Mouse (Mus musculus): ENCODE measurements at regions not wholly inside any gene's neighbourhood (a gene's known extent, or its start where the extent isn't known, plus 50 kb on each side); places are given as distances from the start of the nearest gene placed in this dataset.

GRCm38 (mm10) chr9:24922051-24922860 is 148.2 kb upstream of the Tbx20 start:
- H3K4me1 ChIP-seq (replicated peaks; ENCODE audit: control insufficient read depth, insufficient read depth, low read length) = no peaks in the 10 kb centered on the region
- 42% methylated on average over 4 of the region's 4 CpGs for WGBS
- no peaks in the 10 kb centered on the region for H3K9me3 ChIP-seq (ENCODE audit: control insufficient read depth, low read length)
- DNase-seq (ENCODE audit: low spot score) = no peak
- no peaks in the 10 kb centered on the region for H3K36me3 ChIP-seq (ENCODE audit: control insufficient read depth, insufficient read depth, low read length)
- H3K9ac ChIP-seq (ENCODE audit: low read length) = no peak overlapping the region
- no peaks in the 10 kb centered on the region for H3K27me3 ChIP-seq (ENCODE audit: control insufficient read depth, insufficient read depth, low read length)
- no peak overlapping the region for H3K27ac ChIP-seq (ENCODE audit: low read depth, low read length)
- ATAC-seq (replicated peaks; ENCODE audit: low FRiP score) = peak; percentile 33; the same call in 1 of the 2 replicates
- no peak overlapping the region for H3K4me2 ChIP-seq (ENCODE audit: low read depth, low read length, severe bottlenecking)
- no peak overlapping the region for H3K4me3 ChIP-seq (ENCODE audit: low read depth, low read length)

- Histone ChIP-seq H3K9me3 (ENCODE audit: control insufficient read depth, low read length) (no peaks in the 10 kb centered on the region), H3K4me2 (ENCODE audit: low read depth, low read length, severe bottlenecking) (no peak overlapping the region), H3K4me1 (replicated peaks; ENCODE audit: control insufficient read depth, insufficient read depth, low read length) (no peaks in the 10 kb centered on the region), H3K36me3 (ENCODE audit: control insufficient read depth, insufficient read depth, low read length) (no peaks in the 10 kb centered on the region), H3K4me3 (ENCODE audit: low read depth, low read length) (no peak overlapping the region), H3K9ac (ENCODE audit: low read length) (no peak overlapping the region), H3K27ac (ENCODE audit: low read depth, low read length) (no peak overlapping the region), H3K27me3 (ENCODE audit: control insufficient read depth, insufficient read depth, low read length) (no peaks in the 10 kb centered on the region)
- ATAC-seq (replicated peaks; ENCODE audit: low FRiP score) (no peak), DNase-seq (ENCODE audit: low spot score) (no peak)
- WGBS = 93% methylated on average over 5 of the region's 5 CpGs
Observed at GRCm38 (mm10) chr9:24923514-24923913, 149.4 kb upstream of the Tbx20 start.

GRCm38 (mm10) chr9:24937731-24938130 is 151.5 kb upstream of the Gm10181 start:
- no peak for ATAC-seq (replicated peaks; ENCODE audit: low FRiP score)
- 58% methylated on average over 3 of the region's 3 CpGs for WGBS

GRCm38 (mm10) chr9:24942943-24943342 is 146.3 kb upstream of the Gm10181 start:
- DNase-seq (ENCODE audit: low spot score) (no peak), ATAC-seq (replicated peaks; ENCODE audit: low FRiP score) (no peak)
- WGBS = 90% methylated on average over 5 of the region's 5 CpGs
- Histone ChIP-seq H3K9ac (ENCODE audit: low read length) (no peak overlapping the region), H3K9me3 (ENCODE audit: control insufficient read depth, low read length) (no peaks in the 10 kb centered on the region), H3K4me2 (ENCODE audit: low read depth, low read length, severe bottlenecking) (no peak overlapping the region), H3K4me1 (replicated peaks; ENCODE audit: control insufficient read depth, insufficient read depth, low read length) (no peaks in the 10 kb centered on the region), H3K4me3 (ENCODE audit: low read depth, low read length) (no peak overlapping the region), H3K27me3 (ENCODE audit: control insufficient read depth, insufficient read depth, low read length) (no peaks in the 10 kb centered on the region), H3K27ac (ENCODE audit: low read depth, low read length) (no peak overlapping the region), H3K36me3 (ENCODE audit: control insufficient read depth, insufficient read depth, low read length) (no peaks in the 10 kb centered on the region)

More at GRCm38 (mm10) chr9:24937731-24938130, 151.5 kb upstream of the Gm10181 start:
- Histone ChIP-seq H3K4me1 (replicated peaks; ENCODE audit: control insufficient read depth, insufficient read depth, low read length) (no peaks in the 10 kb centered on the region), H3K4me2 (ENCODE audit: low read depth, low read length, severe bottlenecking) (no peak overlapping the region), H3K4me3 (ENCODE audit: low read depth, low read length) (no peak overlapping the region), H3K27me3 (ENCODE audit: control insufficient read depth, insufficient read depth, low read length) (no peaks in the 10 kb centered on the region), H3K36me3 (ENCODE audit: control insufficient read depth, insufficient read depth, low read length) (no peaks in the 10 kb centered on the region), H3K9ac (ENCODE audit: low read length) (no peak overlapping the region), H3K9me3 (ENCODE audit: control insufficient read depth, low read length) (no peaks in the 10 kb centered on the region), H3K27ac (ENCODE audit: low read depth, low read length) (no peak overlapping the region)
- no peak for DNase-seq (ENCODE audit: low spot score)

GRCm38 (mm10) chr9:24943830-24944229 is 145.4 kb upstream of the Gm10181 start:
- DNase-seq (ENCODE audit: low spot score) = no peak
- Histone ChIP-seq H3K27ac (ENCODE audit: low read depth, low read length) (no peak overlapping the region), H3K4me2 (ENCODE audit: low read depth, low read length, severe bottlenecking) (no peak overlapping the region), H3K27me3 (ENCODE audit: control insufficient read depth, insufficient read depth, low read length) (no peaks in the 10 kb centered on the region), H3K4me3 (ENCODE audit: low read depth, low read length) (no peak overlapping the region), H3K9me3 (ENCODE audit: control insufficient read depth, low read length) (no peaks in the 10 kb centered on the region), H3K4me1 (replicated peaks; ENCODE audit: control insufficient read depth, insufficient read depth, low read length) (no peaks in the 10 kb centered on the region), H3K9ac (ENCODE audit: low read length) (no peak overlapping the region), H3K36me3 (ENCODE audit: control insufficient read depth, insufficient read depth, low read length) (no peaks in the 10 kb centered on the region)
- WGBS = 12% methylated on average over 6 of the region's 6 CpGs
- no peak for ATAC-seq (replicated peaks; ENCODE audit: low FRiP score)

GRCm38 (mm10) chr9:24952516-24952915 is 136.7 kb upstream of the Gm10181 start:
- ATAC-seq (replicated peaks; ENCODE audit: low FRiP score) (no peak), DNase-seq (ENCODE audit: low spot score) (no peak)
- H3K4me2 ChIP-seq (ENCODE audit: low read depth, low read length, severe bottlenecking) = no peak overlapping the region
- H3K9ac ChIP-seq (ENCODE audit: low read length) = no peak overlapping the region
- H3K27ac ChIP-seq (ENCODE audit: low read depth, low read length) = no peak overlapping the region
- no peaks in the 10 kb centered on the region for H3K4me1 ChIP-seq (replicated peaks; ENCODE audit: control insufficient read depth, insufficient read depth, low read length)
- WGBS = 43% methylated on average over 23 of the region's 23 CpGs
- H3K4me3 ChIP-seq (ENCODE audit: low read depth, low read length) = no peak overlapping the region
- no peaks in the 10 kb centered on the region for H3K36me3 ChIP-seq (ENCODE audit: control insufficient read depth, insufficient read depth, low read length)
- no peaks in the 10 kb centered on the region for H3K27me3 ChIP-seq (ENCODE audit: control insufficient read depth, insufficient read depth, low read length)
- no peaks in the 10 kb centered on the region for H3K9me3 ChIP-seq (ENCODE audit: control insufficient read depth, low read length)

- Histone ChIP-seq H3K4me1 (replicated peaks; ENCODE audit: control insufficient read depth, insufficient read depth, low read length) (no peaks in the 10 kb centered on the region), H3K27me3 (ENCODE audit: control insufficient read depth, insufficient read depth, low read length) (no peaks in the 10 kb centered on the region), H3K4me3 (ENCODE audit: low read depth, low read length) (no peak overlapping the region), H3K9ac (ENCODE audit: low read length) (no peak overlapping the region), H3K4me2 (ENCODE audit: low read depth, low read length, severe bottlenecking) (no peak overlapping the region), H3K27ac (ENCODE audit: low read depth, low read length) (no peak overlapping the region), H3K9me3 (ENCODE audit: control insufficient read depth, low read length) (no peaks in the 10 kb centered on the region), H3K36me3 (ENCODE audit: control insufficient read depth, insufficient read depth, low read length) (no peaks in the 10 kb centered on the region)
- DNase-seq (ENCODE audit: low spot score) = no peak
- ATAC-seq (replicated peaks; ENCODE audit: low FRiP score) = no peak
- 72% methylated on average over 5 of the region's 5 CpGs for whole genome bisulfite sequencing
Observed at GRCm38 (mm10) chr9:24955641-24956040, 133.6 kb upstream of the Gm10181 start.

GRCm38 (mm10) chr9:24956566-24956965 is 132.7 kb upstream of the Gm10181 start:
- H3K27me3 ChIP-seq (ENCODE audit: control insufficient read depth, insufficient read depth, low read length) = no peaks in the 10 kb centered on the region
- no peak overlapping the region for H3K27ac ChIP-seq (ENCODE audit: low read depth, low read length)
- no peak for DNase-seq (ENCODE audit: low spot score)
- H3K9me3 ChIP-seq (ENCODE audit: control insufficient read depth, low read length) = no peaks in the 10 kb centered on the region
- WGBS = 42% methylated on average over 7 of the region's 7 CpGs
- H3K9ac ChIP-seq (ENCODE audit: low read length) = no peak overlapping the region
- no peaks in the 10 kb centered on the region for H3K4me1 ChIP-seq (replicated peaks; ENCODE audit: control insufficient read depth, insufficient read depth, low read length)
- ATAC-seq (replicated peaks; ENCODE audit: low FRiP score) = no peak
- H3K4me2 ChIP-seq (ENCODE audit: low read depth, low read length, severe bottlenecking) = no peak overlapping the region
- H3K4me3 ChIP-seq (ENCODE audit: low read depth, low read length) = no peak overlapping the region
- no peaks in the 10 kb centered on the region for H3K36me3 ChIP-seq (ENCODE audit: control insufficient read depth, insufficient read depth, low read length)

GRCm38 (mm10) chr9:24963290-24963689 is 125.9 kb upstream of the Gm10181 start:
- H3K9ac ChIP-seq (ENCODE audit: low read length) = no peak overlapping the region
- H3K27me3 ChIP-seq (ENCODE audit: control insufficient read depth, insufficient read depth, low read length) = no peaks in the 10 kb centered on the region
- 90% methylated on average over 1 of the region's 1 CpGs for WGBS
- H3K4me3 ChIP-seq (ENCODE audit: low read depth, low read length) = no peak overlapping the region
- H3K4me1 ChIP-seq (replicated peaks; ENCODE audit: control insufficient read depth, insufficient read depth, low read length) = no peaks in the 10 kb centered on the region
- no peaks in the 10 kb centered on the region for H3K9me3 ChIP-seq (ENCODE audit: control insufficient read depth, low read length)
- DNase-seq (ENCODE audit: low spot score) (no peak), ATAC-seq (replicated peaks; ENCODE audit: low FRiP score) (no peak)
- H3K36me3 ChIP-seq (ENCODE audit: control insufficient read depth, insufficient read depth, low read length) = no peaks in the 10 kb centered on the region
- no peak overlapping the region for H3K27ac ChIP-seq (ENCODE audit: low read depth, low read length)
- H3K4me2 ChIP-seq (ENCODE audit: low read depth, low read length, severe bottlenecking) = no peak overlapping the region

Data from forebrain, embryonic 11.5 days (tissue).